In the genomic region with DNA sequence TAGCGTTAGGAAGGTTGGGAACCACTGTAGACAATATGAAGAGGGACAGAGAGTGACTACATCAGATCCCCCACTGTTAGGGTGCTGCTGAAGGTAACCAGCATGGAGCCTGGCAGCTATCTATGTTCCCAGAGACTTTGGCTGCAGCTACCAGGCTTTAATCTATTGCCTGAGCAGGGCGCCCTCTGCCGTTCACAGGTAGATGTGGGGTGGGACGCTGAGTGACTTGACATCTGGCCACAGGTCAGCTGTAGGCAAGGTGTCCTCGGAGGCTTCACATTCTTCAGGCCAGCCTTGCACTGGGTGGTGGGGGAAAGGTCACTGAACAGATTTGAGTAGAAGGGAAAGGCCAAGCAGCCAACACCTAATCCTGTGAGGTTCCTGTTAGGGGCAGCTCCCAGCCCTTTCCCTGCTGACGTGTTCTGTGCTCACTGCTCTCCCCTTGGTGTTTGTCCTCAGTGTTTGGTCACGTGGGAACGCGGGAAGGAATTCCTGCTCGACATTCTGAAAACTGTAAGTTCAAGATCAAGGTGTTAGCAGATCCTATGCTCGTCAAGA, we compare ENCODE assay signal across 9 mouse cellular contexts. TPM values are rescaled to one million over a fixed set of nuclear protein-coding genes. Genes with fewer than 3 reads are reported as not detected.
DNase-seq lines count a peak whose midpoint lies in the region; ATAC-seq and TF ChIP-seq lines count a peak whose summit lies in the region.
"Had no signal": no experiment of that assay in that cellular context is flagged by ENCODE, and none has a peak within 500 bp of the region (broad histone marks: within the 10 kb centered on the region; RNA-seq: fewer than 3 reads in every experiment).

No protein-coding gene starts in this region.

- TF ChIP-seq POLR2A in cerebellum, adult 2 months (IDR thresholded peaks at IDR 0.05; ENCODE audit: borderline replicate concordance, insufficient read depth, low read length) = no peak
- TF ChIP-seq POLR2A in small intestine, adult 2 months (IDR thresholded peaks at IDR 0.05; ENCODE audit: low read depth, low read length) = no peak

- DNase-seq in A20 (ENCODE audit: low read depth, low spot score) (peak; percentile 66), ES-E14 (ENCODE audit: low read depth, low spot score) (peak; percentile 60)
- DNase-seq in cerebellum, adult 2 months = peak; percentile 20 to 41
- peak; percentile 39 for DNase-seq in gastrocnemius, adult 18-20 months (ENCODE audit: low spot score)
- DNase-seq in layer of hippocampus, adult 18-20 months (ENCODE audit: low spot score in 2 of 2) = peak; percentile 10 to 72
- DNase-seq in lung, postnatal 10 days = peak; percentile 75

- no peaks in the 10 kb centered on the region for H3K36me3 ChIP-seq in ES-E14 (ENCODE audit: control insufficient read depth, insufficient read depth, low read length, poor library complexity, severe bottlenecking)
- H3K36me3 ChIP-seq in small intestine, adult 2 months (ENCODE audit: control insufficient read depth, insufficient read depth, low read length) = no peaks in the 10 kb centered on the region
- H3K36me3 ChIP-seq: limb, embryonic 15.5 days had no signal

- no peaks in the 10 kb centered on the region for H3K9me3 ChIP-seq in ES-E14 (ENCODE audit: control insufficient read depth, insufficient read depth, low read depth, low read length)
- H3K9me3 ChIP-seq: limb, embryonic 15.5 days had no signal

- peak; percentile 54 for TF ChIP-seq CTCF in cerebellum, adult 2 months (IDR thresholded peaks at IDR 0.05; ENCODE audit: borderline replicate concordance, insufficient read depth, low read depth, low read length)
- TF ChIP-seq CTCF in small intestine, adult 2 months (IDR thresholded peaks at IDR 0.05; ENCODE audit: extremely low read depth, insufficient read length, insufficient replicate concordance, low read depth, low read length) = peak; percentile 79; the same call in 1 of the 2 replicates

- H3K4me3 ChIP-seq in ES-E14 (ENCODE audit: insufficient read depth in 1 of 2, low read depth in 1 of 2, low read length in 2 of 2, poor library complexity in 1 of 2, severe bottlenecking in 1 of 2) = no peak overlapping the region
- H3K4me3 ChIP-seq in cerebellum, adult 2 months (replicated peaks; ENCODE audit: insufficient read depth, low read depth, low read length) = no peak overlapping the region
- no peak overlapping the region for H3K4me3 ChIP-seq in small intestine, adult 2 months (ENCODE audit: low read depth, low read length)
- H3K4me3 ChIP-seq: limb, embryonic 15.5 days had no signal

- ATAC-seq in activated CD4-positive, CD25-positive, alpha-beta regulatory T cell, adult 4 months = no peak

- H3K9ac ChIP-seq in ES-E14 (ENCODE audit: insufficient read depth, low read depth, low read length, poor library complexity, severe bottlenecking) = no peak overlapping the region
- H3K9ac ChIP-seq: limb, embryonic 15.5 days had no signal

- H3K27me3 ChIP-seq in cerebellum, adult 2 months (ENCODE audit: control insufficient read depth, insufficient read depth, low read length) = no peaks in the 10 kb centered on the region
- 0 out of 2 replicates have a peak, but pooled peaks cover 2% of the 10 kb centered on the region for H3K27me3 ChIP-seq in small intestine, adult 2 months (ENCODE audit: control insufficient read depth, insufficient read depth, low read length)

- 22% methylated on average over 11 of the region's 11 CpGs for WGBS in cerebellum, adult 2 months
- WGBS in small intestine, adult 2 months = 9% methylated on average over 11 of the region's 11 CpGs

- no peak overlapping the region for H3K27ac ChIP-seq in ES-E14 (ENCODE audit: insufficient read depth, low read depth, low read length, poor library complexity, severe bottlenecking)
- H3K27ac ChIP-seq in cerebellum, adult 2 months (ENCODE audit: insufficient read depth, low read length) = no peak overlapping the region
- no peak overlapping the region for H3K27ac ChIP-seq in small intestine, adult 2 months (ENCODE audit: insufficient read depth, low read depth, low read length)
- H3K27ac ChIP-seq: limb, embryonic 15.5 days had no signal

- in situ Hi-C loops in ES-E14 (cut with MboI; ENCODE audit: low sequenced_read_pairs in 2 of 2, unreplicated experiment in 2 of 2) = loop anchor here (5.0 to 25.0 kb wide), 2 partner anchors 169 to 574 kb away; no protein-coding TSS in a partner anchor

- no peaks in the 10 kb centered on the region for H3K4me1 ChIP-seq in ES-E14 (ENCODE audit: control insufficient read depth in 2 of 2, insufficient read depth in 2 of 2, low read length in 2 of 2, poor library complexity in 1 of 2)
- no peaks in the 10 kb centered on the region for H3K4me1 ChIP-seq in cerebellum, adult 2 months (ENCODE audit: control insufficient read depth, insufficient read depth, low read length)
- H3K4me1 ChIP-seq in small intestine, adult 2 months (ENCODE audit: control insufficient read depth, insufficient read depth, insufficient read length, low read length) = no peaks in the 10 kb centered on the region
- H3K4me1 ChIP-seq: limb, embryonic 15.5 days had no signal

TF ChIP-seq in ES-E14, 5 proteins besides CTCF, POLR2A, EP300 and RAD21:
- no peak for TF ChIP-seq MAFK (IDR thresholded peaks at IDR 0.05; ENCODE audit: insufficient read depth, low read depth, low read length)
- TF ChIP-seq ZC3H11A (IDR thresholded peaks at IDR 0.05; ENCODE audit: borderline replicate concordance, low read depth, low read length) = peak; percentile 80

RNA-seq across cellular contexts. Expression of a gene that starts 11.3 kb away (rescaled TPM):
- total RNA-seq in ES-E14 (2012; rRNA removed) = not detected in 2 replicates
- polyA plus RNA-seq in cerebellum, adult 2 months (2012; rRNA removed) = not detected in 2 replicates
- not detected for total RNA-seq in gastrocnemius, adult 18-20 months (2021)
- total RNA-seq in layer of hippocampus, adult 18-20 months (2021) = not detected
- polyA plus RNA-seq in small intestine, adult 2 months (2012; rRNA removed) = not detected in 2 replicates
- not detected for polyA plus RNA-seq in activated CD4-positive, CD25-positive, alpha-beta regulatory T cell, adult 4 months (2017; shearing (Covaris generic))
- polyA plus RNA-seq: limb, embryonic 15.5 days had no signal
